In genomic region chr15:85221115-85221854, GRCm38 (mm10) we compare ENCODE assay signal across 12 mouse cellular contexts. TPM values are rescaled to one million over a fixed set of nuclear protein-coding genes. Genes with fewer than 3 reads are reported as not detected.
DNase-seq lines count a peak whose midpoint lies in the region; ATAC-seq and TF ChIP-seq lines count a peak whose summit lies in the region.
"Had no signal": no experiment of that assay in that cellular context is flagged by ENCODE, and none has a peak within 500 bp of the region (broad histone marks: within the 10 kb centered on the region; RNA-seq: fewer than 3 reads in every experiment).

No protein-coding gene starts in this region.

- 71% methylated on average over 12 of the region's 12 CpGs for WGBS in neural tube, embryonic 13.5 days
- WGBS in stomach, postnatal 0 days = 37% methylated on average over 12 of the region's 12 CpGs

- H3K4me1 ChIP-seq in neural tube, embryonic 13.5 days (replicated peaks) = peaks cover 11% of the 10 kb centered on the region
- no peaks in the 10 kb centered on the region for H3K4me1 ChIP-seq in stomach, postnatal 0 days (replicated peaks; ENCODE audit: control insufficient read depth, insufficient read depth)

- DNase-seq in heart, adult 18-20 months = peak; percentile 46 to 56
- no peak for DNase-seq in heart, postnatal 25 days (ENCODE audit: low spot score)
- DNase-seq in neural tube, embryonic 10.5 days (ENCODE audit: extremely low spot score, low spot score) = no peak
- DNase-seq in kidney, postnatal 14 days = peak; percentile 59
- DNase-seq in stomach, postnatal 0 days (ENCODE audit: low spot score) = peak; percentile 83
- DNase-seq in cerebellum, postnatal 36 days = no peak
- DNase-seq in testis, postnatal 10 days (ENCODE audit: low spot score) = no peak
- DNase-seq: right cerebral cortex, postnatal 14 days; thymus, postnatal 14 days had no signal

- H3K4me3 ChIP-seq in neural tube, embryonic 13.5 days = no peak overlapping the region
- H3K4me3 ChIP-seq in stomach, postnatal 0 days (ENCODE audit: low read depth, low read length) = no peak overlapping the region
- H3K4me3 ChIP-seq: hindbrain, embryonic 12.5 days had no signal

- H3K27me3 ChIP-seq in neural tube, embryonic 13.5 days = no peaks in the 10 kb centered on the region
- no peaks in the 10 kb centered on the region for H3K27me3 ChIP-seq in stomach, postnatal 0 days (ENCODE audit: control insufficient read depth, insufficient read depth, low read length)
- H3K27me3 ChIP-seq: hindbrain, embryonic 12.5 days had no signal

- ATAC-seq in neural tube, embryonic 13.5 days (ENCODE audit: low read depth) = no peak
- ATAC-seq in stomach, postnatal 0 days (ENCODE audit: low FRiP score, low TSS enrichment) = peak; percentile 58

- H3K4me2 ChIP-seq in neural tube, embryonic 13.5 days = no peak overlapping the region
- H3K4me2 ChIP-seq in stomach, postnatal 0 days (replicated peaks; ENCODE audit: low read depth) = no peak overlapping the region
- H3K4me2 ChIP-seq: hindbrain, embryonic 12.5 days; liver, embryonic 11.5 days had no signal

- peaks cover 14% of the 10 kb centered on the region; the same call in 1 of the 2 replicates for H3K36me3 ChIP-seq in neural tube, embryonic 13.5 days
- peaks cover 15% of the 10 kb centered on the region for H3K36me3 ChIP-seq in stomach, postnatal 0 days (ENCODE audit: control insufficient read depth, insufficient read depth, low read length)

- TF ChIP-seq CTCF in stomach, postnatal 0 days (IDR thresholded peaks at IDR 0.05; ENCODE audit: low read depth) = no peak

- TF ChIP-seq EP300 in stomach, postnatal 0 days (optimal IDR thresholded peaks at IDR 0.05) = no peak

- intact Hi-C loops in heart, postnatal 25 days (cut with DNase I) = no loop called here

- H3K27ac ChIP-seq in neural tube, embryonic 13.5 days (replicated peaks) = peak overlapping the region; percentile 42; the same call in 1 of the 2 replicates
- H3K27ac ChIP-seq in stomach, postnatal 0 days (replicated peaks) = peak overlapping the region; percentile 45; the same call in 1 of the 2 replicates
- H3K27ac ChIP-seq: hindbrain, embryonic 12.5 days had no signal

- H3K9ac ChIP-seq in neural tube, embryonic 13.5 days = no peak overlapping the region
- 0 out of 2 replicates have a peak overlapping the region, but pooled peaks have one; percentile 18 for H3K9ac ChIP-seq in stomach, postnatal 0 days (ENCODE audit: low read length)
- H3K9ac ChIP-seq: hindbrain, embryonic 12.5 days had no signal

- H3K9me3 ChIP-seq in neural tube, embryonic 13.5 days = no peaks in the 10 kb centered on the region
- no peaks in the 10 kb centered on the region for H3K9me3 ChIP-seq in stomach, postnatal 0 days (ENCODE audit: control insufficient read depth, low read length)

RNA-seq across cellular contexts. Expression of gene Fbln1, which starts 15.5 kb away (rescaled TPM):
- total RNA-seq in heart, adult 18-20 months (2021) = 10 to 100 TPM; 54.5 to 74.1 TPM
- total RNA-seq in heart, postnatal 25 days (2021) = 10 to 100 TPM; 94.1 to 94.2 TPM
- 71.0 and 77.0 TPM in 2 replicates for polyA plus RNA-seq in neural tube, embryonic 13.5 days (2015; fragmentation: Nextera tagmentation; extraction: Ambion mirVana)
- 109 and 112 TPM in 2 replicates for polyA plus RNA-seq in stomach, postnatal 0 days (2015; fragmentation: Nextera tagmentation; extraction: Ambion mirVana)

Comparison
In these comparisons a context has a peak if more than half of its experiments do, and no peak if none do; other contexts are left out.
1. DNase-seq: peak in heart, adult 18-20 months (2 of 2), kidney, postnatal 14 days (single experiment) and stomach, postnatal 0 days (single experiment); none in heart, postnatal 25 days (single experiment), neural tube, embryonic 10.5 days (single experiment), cerebellum, postnatal 36 days (0 of 2) and testis, postnatal 10 days (single experiment).